Mouse (Mus musculus): ENCODE results near the gene Lalba.
"Not testable (repeated sequence)": the region's sequence is repeated elsewhere in the genome, so short reads cannot be mapped to it uniquely, and the experiment has no call there.

Lalba gene

GRCm38 (mm10) chr15:98482701-98483100 is at the start of gene Lalba:
TSS of gene Lalba (minus strand) at chr15:98482721.
- DNase-seq: no peak

GRCm38 (mm10) chr15:98532281-98532680 is 49.8 kb upstream of the Lalba start:
- no peak for DNase-seq

GRCm38 (mm10) chr15:98528066-98528563 is 45.6 kb upstream of the Lalba start:
- no peak for DNase-seq

GRCm38 (mm10) chr15:98527056-98527771 is 44.7 kb upstream of the Lalba start:
- DNase-seq: no peak

GRCm38 (mm10) chr15:98526057-98526456 is 43.5 kb upstream of the Lalba start:
- no peak for DNase-seq

GRCm38 (mm10) chr15:98521245-98521644 is 38.7 kb upstream of the Lalba start:
- DNase-seq: no peak

GRCm38 (mm10) chr15:98517380-98518355 is 35.1 kb upstream of the Lalba start:
- DNase-seq: peak; percentile 60

- DNase-seq: not testable (repeated sequence)
Measured at GRCm38 (mm10) chr15:98514845-98515244, 32.3 kb upstream of the Lalba start.

- DNase-seq: no peak
Measured at GRCm38 (mm10) chr15:98514146-98514545, 31.6 kb upstream of the Lalba start.

- DNase-seq: not testable (repeated sequence)
Measured at GRCm38 (mm10) chr15:98513676-98514075, 31.2 kb upstream of the Lalba start.

- DNase-seq: no peak
Measured at GRCm38 (mm10) chr15:98512799-98513321, 30.3 kb upstream of the Lalba start.

GRCm38 (mm10) chr15:98512232-98512631 is 29.7 kb upstream of the Lalba start:
- no peak for DNase-seq

GRCm38 (mm10) chr15:98511386-98511928 is 28.9 kb upstream of the Lalba start:
- DNase-seq: no peak

GRCm38 (mm10) chr15:98510438-98511385 is 28.2 kb upstream of the Lalba start:
- DNase-seq: peak; percentile 87

GRCm38 (mm10) chr15:98509387-98509786 is 26.9 kb upstream of the Lalba start:
- DNase-seq: no peak

GRCm38 (mm10) chr15:98507321-98507720 is 24.8 kb upstream of the Lalba start:
- no peak for DNase-seq

- no peak for DNase-seq
Measured at GRCm38 (mm10) chr15:98506253-98506957, 23.9 kb upstream of the Lalba start.

- DNase-seq: peak; percentile 81
Measured at GRCm38 (mm10) chr15:98504514-98504913, 22.0 kb upstream of the Lalba start.

- no peak for DNase-seq
Measured at GRCm38 (mm10) chr15:98503317-98503716, 20.8 kb upstream of the Lalba start.

- no peak for DNase-seq
Measured at GRCm38 (mm10) chr15:98497631-98498030, 15.1 kb upstream of the Lalba start.

- no peak for DNase-seq
Measured at GRCm38 (mm10) chr15:98492102-98492501, 9.6 kb upstream of the Lalba start, which contains the start of gene Olfr279. TSS of gene Olfr279 (plus strand) at chr15:98492402.

Data from embryo, embryonic 11 days (tissue).